Mouse (Mus musculus): Measurements from ENCODE around the gene Akt1s1. TPM values are rescaled to one million over a fixed set of nuclear protein-coding genes. Genes with fewer than 3 reads are reported as not detected.

The Akt1s1 gene
- polyA plus RNA-seq, 1 experiment from 2014 or later, result 89.7 TPM

DNA sequence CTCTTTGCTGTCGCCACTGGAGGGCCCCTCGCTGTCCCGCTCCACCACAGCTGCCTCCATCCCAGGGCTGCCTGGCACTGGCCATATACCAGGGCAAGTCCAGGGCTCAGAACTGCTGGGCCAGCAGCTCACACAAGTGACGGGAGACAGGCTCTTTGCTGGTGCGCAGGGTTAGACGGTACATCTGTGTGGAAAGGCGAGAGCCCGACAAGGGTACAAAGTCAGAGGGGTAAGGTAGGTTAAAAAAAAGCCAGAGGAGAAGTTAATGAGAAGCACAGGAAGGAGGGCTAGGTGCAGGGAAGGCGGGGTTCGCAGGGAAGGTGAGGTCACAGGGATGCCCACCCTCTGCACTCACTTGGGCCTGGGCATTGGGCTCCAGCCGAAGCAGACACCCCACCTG is 51.8 kb downstream of the Akt1s1 start:
- H3K9ac ChIP-seq, result no peak overlapping the region
- H3K9me3 ChIP-seq, result no peaks in the 10 kb centered on the region
- 84% methylated on average over 11 of the region's 11 CpGs for WGBS
- no peak overlapping the region for H3K4me3 ChIP-seq
- no peaks in the 10 kb centered on the region for H3K27me3 ChIP-seq (replicated peaks)
- peaks cover 33% of the 10 kb centered on the region for H3K4me1 ChIP-seq
- no peak overlapping the region for H3K4me2 ChIP-seq
- peaks cover 34% of the 10 kb centered on the region for H3K36me3 ChIP-seq (replicated peaks)
- 0 out of 2 replicates have a peak overlapping the region, but pooled peaks have one; percentile 7 for H3K27ac ChIP-seq
- no peak for ATAC-seq (replicated peaks)

DNA sequence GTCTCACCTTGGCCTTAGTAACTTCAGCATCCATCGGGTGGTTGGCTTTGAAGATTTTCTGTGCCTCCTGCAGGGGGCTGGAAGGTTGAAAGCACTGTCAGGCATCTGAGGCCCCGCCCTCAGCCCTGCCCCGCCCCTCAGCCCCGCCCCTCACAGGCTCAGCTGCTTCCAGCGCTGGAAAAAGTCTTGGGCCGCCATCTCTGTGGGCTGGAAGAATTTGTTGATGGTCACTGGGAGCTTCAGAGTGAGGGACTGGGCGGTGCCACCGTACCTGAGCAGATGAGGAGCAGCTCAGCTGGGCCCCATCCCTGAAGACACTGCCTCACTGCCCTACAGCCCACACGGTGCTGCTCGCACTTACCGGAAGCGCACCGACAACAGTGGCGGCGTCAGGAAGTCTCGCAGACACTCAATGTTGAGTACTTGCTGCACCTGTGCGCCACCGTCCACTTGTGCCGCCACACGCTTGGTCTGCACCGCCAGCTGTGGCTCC is 52.5 kb downstream of the Akt1s1 start:
- H3K36me3 ChIP-seq (replicated peaks), result peaks cover 41% of the 10 kb centered on the region
- H3K27me3 ChIP-seq (replicated peaks), result no peaks in the 10 kb centered on the region
- WGBS, result 21% methylated on average over 21 of the region's 21 CpGs
- H3K4me1 ChIP-seq, result peaks cover 33% of the 10 kb centered on the region
- no peak overlapping the region for H3K9ac ChIP-seq
- peak overlapping the region; percentile 13; the same call in 1 of the 2 replicates for H3K27ac ChIP-seq
- ATAC-seq (replicated peaks), result 0 out of 2 replicates have a peak, but pooled peaks have one; percentile 7
- peak overlapping the region; percentile 35 for H3K4me2 ChIP-seq
- no peaks in the 10 kb centered on the region for H3K9me3 ChIP-seq
- H3K4me3 ChIP-seq, result no peak overlapping the region

MicroRNAs encoded within 50 kb of the gene (microRNA counts, 519-probe panel; counts per million panel counts)
- microRNA mmu-miR-707, result not detected

Small RNA genes lying within 50 kb of the gene (microRNA-seq; reads per million reads assigned to microRNA genes)
- gene Mir707, result not detected

Other genes starting within 250 kb of the Akt1s1 start
- gene Myh14, start 178.1 kb upstream of the Akt1s1 start, polyA plus RNA-seq (2015; fragmentation: Nextera tagmentation; extraction: Ambion mirVana), result 2.3 and 2.9 TPM in 2 replicates
- not detected in 2 replicates for gene Izumo2, start 140.2 kb upstream of the Akt1s1 start, polyA plus RNA-seq (2015; fragmentation: Nextera tagmentation; extraction: Ambion mirVana)
- gene Vrk3, start 100.6 kb upstream of the Akt1s1 start, polyA plus RNA-seq (2015; fragmentation: Nextera tagmentation; extraction: Ambion mirVana), result 28.4 and 29.7 TPM in 2 replicates
- 1.4 and 1.5 TPM in 2 replicates for gene Zfp473, start 97.9 kb upstream of the Akt1s1 start, polyA plus RNA-seq (2015; fragmentation: Nextera tagmentation; extraction: Ambion mirVana)
- 49.9 and 52.7 TPM in 2 replicates for gene Nup62, start 32.9 kb upstream of the Akt1s1 start, polyA plus RNA-seq (2015; fragmentation: Nextera tagmentation; extraction: Ambion mirVana)
- 1.6 and 2.2 TPM in 2 replicates for gene Il4i1, start 32.6 kb upstream of the Akt1s1 start, polyA plus RNA-seq (2015; fragmentation: Nextera tagmentation; extraction: Ambion mirVana)
- 2.8 and 3.9 TPM in 2 replicates for gene Atf5, start 32.3 kb upstream of the Akt1s1 start, polyA plus RNA-seq (2015; fragmentation: Nextera tagmentation; extraction: Ambion mirVana)
- 121 and 122 TPM in 2 replicates for gene Tbc1d17, start 88 bp downstream of the Akt1s1 start, polyA plus RNA-seq (2015; fragmentation: Nextera tagmentation; extraction: Ambion mirVana)
- gene Pnkp, start 8.1 kb downstream of the Akt1s1 start, polyA plus RNA-seq (2015; fragmentation: Nextera tagmentation; extraction: Ambion mirVana), result 30.5 and 32.8 TPM in 2 replicates
- 517 and 553 TPM in 2 replicates for gene Ptov1, start 20.8 kb downstream of the Akt1s1 start, polyA plus RNA-seq (2015; fragmentation: Nextera tagmentation; extraction: Ambion mirVana)
- 179 TPM in 2 replicates for gene Med25, start 43.7 kb downstream of the Akt1s1 start, polyA plus RNA-seq (2015; fragmentation: Nextera tagmentation; extraction: Ambion mirVana)
- gene Fuz, start 47.1 kb downstream of the Akt1s1 start, polyA plus RNA-seq (2015; fragmentation: Nextera tagmentation; extraction: Ambion mirVana), result 20.3 and 22.9 TPM in 2 replicates
- gene Ap2a1, start 80.5 kb downstream of the Akt1s1 start, polyA plus RNA-seq (2015; fragmentation: Nextera tagmentation; extraction: Ambion mirVana), result 122 and 140 TPM in 2 replicates
- gene Tsks, start 94.2 kb downstream of the Akt1s1 start, polyA plus RNA-seq (2015; fragmentation: Nextera tagmentation; extraction: Ambion mirVana), result 0.11 and 0.21 TPM in 2 replicates
- 56.5 and 58.2 TPM in 2 replicates for gene Cpt1c, start 125.9 kb downstream of the Akt1s1 start, polyA plus RNA-seq (2015; fragmentation: Nextera tagmentation; extraction: Ambion mirVana)
- gene Prmt1, start 137.6 kb downstream of the Akt1s1 start, polyA plus RNA-seq (2015; fragmentation: Nextera tagmentation; extraction: Ambion mirVana), result 697 and 717 TPM in 2 replicates
- gene Irf3, start 148.7 kb downstream of the Akt1s1 start, polyA plus RNA-seq (2015; fragmentation: Nextera tagmentation; extraction: Ambion mirVana), result 61.9 and 66.8 TPM in 2 replicates
- gene Bcl2l12, start 149.7 kb downstream of the Akt1s1 start, polyA plus RNA-seq (2015; fragmentation: Nextera tagmentation; extraction: Ambion mirVana), result 10.0 and 12.3 TPM in 2 replicates
- 54.5 and 56.7 TPM in 2 replicates for gene Scaf1, start 167.4 kb downstream of the Akt1s1 start, polyA plus RNA-seq (2015; fragmentation: Nextera tagmentation; extraction: Ambion mirVana)
- gene Rras, start 169.0 kb downstream of the Akt1s1 start, polyA plus RNA-seq (2015; fragmentation: Nextera tagmentation; extraction: Ambion mirVana), result 12.5 and 15.2 TPM in 2 replicates
- 16.2 and 18.1 TPM in 2 replicates for gene Prr12, start 203.9 kb downstream of the Akt1s1 start, polyA plus RNA-seq (2015; fragmentation: Nextera tagmentation; extraction: Ambion mirVana)
- 67.2 and 72.1 TPM in 2 replicates for gene Nosip, start 213.4 kb downstream of the Akt1s1 start, polyA plus RNA-seq (2015; fragmentation: Nextera tagmentation; extraction: Ambion mirVana)
- 15.7 and 15.9 TPM in 2 replicates for gene Prrg2, start 213.7 kb downstream of the Akt1s1 start, polyA plus RNA-seq (2015; fragmentation: Nextera tagmentation; extraction: Ambion mirVana)
- gene Rcn3, start 243.2 kb downstream of the Akt1s1 start, polyA plus RNA-seq (2015; fragmentation: Nextera tagmentation; extraction: Ambion mirVana), result 55.4 and 62.2 TPM in 2 replicates

All from midbrain, embryonic 15.5 days (tissue).